Mouse (Mus musculus) neural tube, embryonic 15.5 days (tissue): ENCODE measurements around the gene Banf2. TPM values are rescaled to one million over a fixed set of nuclear protein-coding genes. Genes with fewer than 3 reads are reported as not detected.

Source experiments
- ATAC-seq: fragments of 200-750 bp; cut with Nextera tagmentation; 2 replicates; pipeline ENCODE4 v1.8.0; 2017; ENCODE audit warnings: mild to moderate bottlenecking, moderate TSS enrichment, moderate library complexity; ENCODE audit not compliant: low FRiP score
- H3K27ac ChIP-seq: fragments of 300-500 bp; sonication (generic); replicated peaks from 2 replicates; pipeline ENCODE4 v1.5.1; 2015; ENCODE audit warnings: mild to moderate bottlenecking, inconsistent platforms
- H3K27me3 ChIP-seq: fragments of 300-500 bp; sonication (generic); replicated peaks from 2 replicates; pipeline ENCODE4 v1.6.1; 2015; ENCODE audit warnings: inconsistent platforms
- H3K36me3 ChIP-seq: fragments of 300-500 bp; sonication (generic); 2 replicates; pipeline ENCODE4 v1.6.1; 2015; ENCODE audit warnings: inconsistent platforms
- H3K4me1 ChIP-seq: fragments of 300-500 bp; sonication (generic); 2 replicates; pipeline ENCODE4 v1.6.1; 2015; ENCODE audit warnings: inconsistent platforms
- H3K4me2 ChIP-seq: fragments of 300-500 bp; sonication (generic); 2 replicates; pipeline ENCODE4 v1.6.1; 2015; ENCODE audit warnings: inconsistent platforms, mild to moderate bottlenecking, moderate library complexity
- H3K4me3 ChIP-seq: fragments of 300-500 bp; sonication (generic); replicated peaks from 2 replicates; pipeline ENCODE4 v1.5.1; 2015; ENCODE audit warnings: mild to moderate bottlenecking, inconsistent platforms
- H3K9ac ChIP-seq: fragments of 300-500 bp; sonication (generic); replicated peaks from 2 replicates; pipeline ENCODE4 v1.6.1; 2015; ENCODE audit warnings: mild to moderate bottlenecking, inconsistent platforms
- H3K9me3 ChIP-seq: fragments of 300-500 bp; sonication (generic); replicated peaks from 2 replicates; pipeline ENCODE4 v1.6.1; 2016; ENCODE audit warnings: inconsistent platforms
- WGBS: fragments of 180-500 bp; shearing (Covaris S2); methylation state at CpG from one replicate; pipeline ENCODE4 v1.1.7; 2015; ENCODE audit warnings: mixed read lengths; 5-methylcytosine and 5-hydroxymethylcytosine counted together
- polyA plus RNA-seq: library from polyadenylated mRNA; unstranded; fragments of >200 nt; fragmentation: Nextera tagmentation; extraction: Ambion mirVana; gene quantifications from 2 replicates; pipeline ENCODE4 v1.2.1, GENCODE M21; 2015

Banf2 gene
- polyA plus RNA-seq, 1 experiment from 2014 or later = not detected

GRCm38 (mm10) chr2:144072642-144073041, 39.8 kb downstream of the Banf2 start:
- ATAC-seq = no peak
- H3K9ac ChIP-seq = no peak overlapping the region
- 25% methylated on average over 7 of the region's 7 CpGs for WGBS

GRCm38 (mm10) chr2:144074059-144074458, 41.2 kb downstream of the Banf2 start:
- H3K4me3 ChIP-seq = no peak overlapping the region
- ATAC-seq = no peak
- H3K9ac ChIP-seq = no peak overlapping the region
- no peaks in the 10 kb centered on the region for H3K27me3 ChIP-seq
- no peaks in the 10 kb centered on the region; the same call in 1 of the 2 replicates for H3K4me1 ChIP-seq
- H3K27ac ChIP-seq = no peak overlapping the region
- no peaks in the 10 kb centered on the region for H3K9me3 ChIP-seq
- no peaks in the 10 kb centered on the region for H3K36me3 ChIP-seq
- no peak overlapping the region for H3K4me2 ChIP-seq
- WGBS = 98% methylated on average over 5 of the region's 5 CpGs

More at GRCm38 (mm10) chr2:144072642-144073041, 39.8 kb downstream of the Banf2 start:
- no peaks in the 10 kb centered on the region for H3K27me3 ChIP-seq
- no peak overlapping the region for H3K4me3 ChIP-seq
- H3K4me1 ChIP-seq = no peaks in the 10 kb centered on the region; the same call in 1 of the 2 replicates
- no peaks in the 10 kb centered on the region for H3K9me3 ChIP-seq
- no peak overlapping the region for H3K4me2 ChIP-seq
- no peaks in the 10 kb centered on the region for H3K36me3 ChIP-seq
- H3K27ac ChIP-seq = no peak overlapping the region

DNA sequence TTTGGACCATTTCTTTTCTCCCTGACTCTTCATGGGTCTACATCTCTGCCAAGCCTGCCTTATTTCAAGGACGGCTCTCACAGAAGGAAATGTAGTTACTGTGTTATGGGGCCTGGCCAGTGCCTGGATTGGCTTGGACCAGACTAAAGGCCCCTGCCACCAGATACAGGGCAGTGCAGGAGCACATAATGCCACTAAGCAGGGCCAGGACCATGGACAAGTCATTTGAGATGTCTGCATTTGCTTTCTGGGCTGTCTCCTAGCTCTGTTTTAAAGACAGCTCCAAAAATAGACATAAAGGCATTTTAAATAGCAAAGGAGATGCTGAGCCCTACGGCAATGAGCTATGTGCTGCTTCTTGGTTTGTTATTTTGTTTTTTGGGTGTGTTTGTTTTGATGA, 43.8 kb downstream of the Banf2 start:
- Histone ChIP-seq H3K4me2 (no peak overlapping the region), H3K27me3 (no peaks in the 10 kb centered on the region), H3K9me3 (no peaks in the 10 kb centered on the region), H3K36me3 (no peaks in the 10 kb centered on the region), H3K4me1 (no peaks in the 10 kb centered on the region; the same call in 1 of the 2 replicates), H3K4me3 (no peak overlapping the region), H3K27ac (no peak overlapping the region), H3K9ac (no peak overlapping the region)
- 90% methylated on average over 2 of the region's 2 CpGs for WGBS
- ATAC-seq = no peak

DNA sequence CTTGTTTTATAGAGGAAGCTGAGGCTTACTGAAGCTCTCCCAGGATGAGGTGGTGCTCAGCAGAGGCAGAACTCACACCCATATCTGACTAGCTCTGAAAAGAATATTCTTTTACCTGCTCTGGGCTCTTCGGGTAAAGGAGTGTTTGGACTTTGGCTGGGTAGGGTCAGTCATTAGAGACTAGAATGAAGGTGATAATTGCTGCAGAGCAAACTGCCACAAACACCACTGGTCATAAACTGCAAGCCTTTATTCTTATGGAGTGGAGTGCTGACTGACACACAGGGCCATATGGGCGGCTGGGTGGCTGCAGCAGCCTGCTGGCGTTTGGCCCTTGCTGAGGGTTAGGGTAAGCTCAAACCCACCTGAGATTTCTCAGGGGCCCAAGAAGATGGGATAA, 46.0 kb downstream of the Banf2 start:
- no peak overlapping the region for H3K4me3 ChIP-seq
- WGBS = 55% methylated on average over 3 of the region's 3 CpGs

GRCm38 (mm10) chr2:144086183-144086847, 53.5 kb downstream of the Banf2 start:
- no peak for ATAC-seq
- Histone ChIP-seq H3K36me3 (no peaks in the 10 kb centered on the region), H3K4me2 (no peak overlapping the region), H3K27me3 (no peaks in the 10 kb centered on the region), H3K9me3 (no peaks in the 10 kb centered on the region), H3K4me1 (peaks cover 5% of the 10 kb centered on the region; the same call in 1 of the 2 replicates), H3K4me3 (no peak overlapping the region), H3K9ac (no peak overlapping the region), H3K27ac (peak overlapping the region; percentile 68)
- 35% methylated on average over 18 of the region's 18 CpGs for WGBS

More for the DNA sequence above, 46.0 kb downstream of the Banf2 start:
- Histone ChIP-seq H3K4me1 (no peaks in the 10 kb centered on the region), H3K4me2 (no peak overlapping the region), H3K9ac (no peak overlapping the region; the same call in 1 of the 2 replicates), H3K27ac (no peak overlapping the region), H3K36me3 (no peaks in the 10 kb centered on the region), H3K27me3 (no peaks in the 10 kb centered on the region), H3K9me3 (no peaks in the 10 kb centered on the region)
- no peak for ATAC-seq

- H3K4me3 ChIP-seq = no peak overlapping the region
- H3K27ac ChIP-seq = no peak overlapping the region
- no peaks in the 10 kb centered on the region for H3K36me3 ChIP-seq
- H3K9me3 ChIP-seq = no peaks in the 10 kb centered on the region
- WGBS = 64% methylated on average over 9 of the region's 9 CpGs
- no peak overlapping the region for H3K4me2 ChIP-seq
- no peak overlapping the region for H3K9ac ChIP-seq
- no peaks in the 10 kb centered on the region for H3K27me3 ChIP-seq
- no peak for ATAC-seq
- peaks cover 5% of the 10 kb centered on the region for H3K4me1 ChIP-seq
Measured at GRCm38 (mm10) chr2:144087899-144088584, 55.2 kb downstream of the Banf2 start.

DNA sequence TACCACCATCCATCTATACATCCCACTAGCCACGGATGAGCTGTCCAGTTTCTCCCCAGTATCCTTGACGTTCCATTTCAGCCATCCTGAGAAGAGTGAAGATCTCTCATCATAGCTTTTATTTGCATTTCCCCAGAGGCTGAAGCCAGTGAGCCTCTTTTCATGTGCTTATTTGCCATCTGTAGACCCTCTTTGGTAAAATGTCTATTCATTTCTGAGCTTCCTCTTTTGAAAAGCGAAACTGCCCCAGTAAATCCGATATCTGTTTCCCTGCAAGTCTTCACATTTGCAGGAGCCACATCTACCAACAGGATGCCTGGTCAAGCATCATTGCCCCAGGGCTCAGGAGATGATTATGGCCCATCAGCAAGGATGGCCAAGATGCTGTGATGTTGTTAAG, 59.9 kb downstream of the Banf2 start:
- no peak for ATAC-seq
- no peaks in the 10 kb centered on the region; the same call in 1 of the 2 replicates for H3K4me1 ChIP-seq
- no peak overlapping the region for H3K27ac ChIP-seq
- H3K4me3 ChIP-seq = no peak overlapping the region
- H3K27me3 ChIP-seq = no peaks in the 10 kb centered on the region
- no peaks in the 10 kb centered on the region for H3K36me3 ChIP-seq
- no peaks in the 10 kb centered on the region for H3K9me3 ChIP-seq
- H3K9ac ChIP-seq = no peak overlapping the region
- 74% methylated on average over 4 of the region's 4 CpGs for WGBS
- no peak overlapping the region for H3K4me2 ChIP-seq

- Histone ChIP-seq H3K27ac (no peak overlapping the region), H3K27me3 (no peaks in the 10 kb centered on the region), H3K9me3 (no peaks in the 10 kb centered on the region), H3K36me3 (no peaks in the 10 kb centered on the region), H3K4me2 (no peak overlapping the region), H3K9ac (no peak overlapping the region), H3K4me1 (no peaks in the 10 kb centered on the region; the same call in 1 of the 2 replicates), H3K4me3 (no peak overlapping the region)
- no peak for ATAC-seq
- 61% methylated on average over 1 of the region's 1 CpGs for WGBS
Measured at GRCm38 (mm10) chr2:144094721-144095120, 61.9 kb downstream of the Banf2 start.

GRCm38 (mm10) chr2:144101463-144101961, 68.7 kb downstream of the Banf2 start:
- no peak overlapping the region for H3K4me3 ChIP-seq
- H3K9me3 ChIP-seq = no peaks in the 10 kb centered on the region
- no peak overlapping the region for H3K4me2 ChIP-seq
- H3K4me1 ChIP-seq = peaks cover 7% of the 10 kb centered on the region; the same call in 1 of the 2 replicates
- no peaks in the 10 kb centered on the region for H3K36me3 ChIP-seq
- H3K27me3 ChIP-seq = no peaks in the 10 kb centered on the region
- no peak overlapping the region for H3K27ac ChIP-seq
- WGBS = 23% methylated on average over 13 of the region's 13 CpGs
- no peak overlapping the region for H3K9ac ChIP-seq
- ATAC-seq = peak; percentile 65

GRCm38 (mm10) chr2:144107374-144107773, 74.5 kb downstream of the Banf2 start:
- no peak overlapping the region for H3K4me3 ChIP-seq
- no peaks in the 10 kb centered on the region for H3K4me1 ChIP-seq
- 94% methylated on average over 5 of the region's 5 CpGs for WGBS
- no peak for ATAC-seq
- H3K27ac ChIP-seq = no peak overlapping the region
- no peaks in the 10 kb centered on the region for H3K36me3 ChIP-seq
- H3K27me3 ChIP-seq = no peaks in the 10 kb centered on the region
- no peak overlapping the region for H3K9ac ChIP-seq
- H3K9me3 ChIP-seq = no peaks in the 10 kb centered on the region
- no peak overlapping the region for H3K4me2 ChIP-seq

GRCm38 (mm10) chr2:144107810-144108209, 75.0 kb downstream of the Banf2 start:
- no peak for ATAC-seq
- no peak overlapping the region for H3K4me2 ChIP-seq
- WGBS = 96% methylated on average over 2 of the region's 2 CpGs

DNA sequence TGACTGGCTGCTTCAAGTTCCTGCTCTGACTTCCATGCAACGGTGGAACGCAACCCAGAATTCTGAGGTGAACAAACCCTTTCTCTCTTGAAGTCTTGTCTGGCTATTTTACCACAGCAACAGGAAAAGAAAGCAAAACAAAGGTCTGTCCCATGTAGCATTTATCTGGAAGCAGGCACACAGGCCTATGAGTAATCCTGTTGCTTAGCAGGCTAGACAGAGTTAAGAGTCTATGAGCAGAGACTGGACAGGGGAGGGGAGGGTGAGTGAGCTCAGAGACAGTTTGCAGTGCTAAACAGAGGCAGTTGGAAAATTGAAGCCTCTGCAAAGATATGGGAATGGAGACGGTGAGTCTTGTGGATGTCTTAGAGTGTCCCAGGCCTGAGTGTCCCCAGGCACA, 75.5 kb downstream of the Banf2 start:
- Histone ChIP-seq H3K9me3 (no peaks in the 10 kb centered on the region), H3K4me2 (no peak overlapping the region), H3K4me1 (no peaks in the 10 kb centered on the region), H3K27ac (no peak overlapping the region), H3K9ac (no peak overlapping the region), H3K36me3 (no peaks in the 10 kb centered on the region), H3K4me3 (no peak overlapping the region), H3K27me3 (no peaks in the 10 kb centered on the region)
- 83% methylated on average over 3 of the region's 3 CpGs for WGBS
- ATAC-seq = no peak

More at GRCm38 (mm10) chr2:144107810-144108209, 75.0 kb downstream of the Banf2 start:
- Histone ChIP-seq H3K9me3 (no peaks in the 10 kb centered on the region), H3K27ac (no peak overlapping the region), H3K4me3 (no peak overlapping the region), H3K36me3 (no peaks in the 10 kb centered on the region), H3K9ac (no peak overlapping the region), H3K4me1 (no peaks in the 10 kb centered on the region), H3K27me3 (no peaks in the 10 kb centered on the region)
